Mouse (Mus musculus) embryo, embryonic 11 days (tissue): Measurements from ENCODE around the gene Rassf6.

Source experiments
- DNase-seq: peaks from one replicate; pipeline ENCODE4 v3.0.0-alpha.2; 2015

Gene Rassf6

DNA sequence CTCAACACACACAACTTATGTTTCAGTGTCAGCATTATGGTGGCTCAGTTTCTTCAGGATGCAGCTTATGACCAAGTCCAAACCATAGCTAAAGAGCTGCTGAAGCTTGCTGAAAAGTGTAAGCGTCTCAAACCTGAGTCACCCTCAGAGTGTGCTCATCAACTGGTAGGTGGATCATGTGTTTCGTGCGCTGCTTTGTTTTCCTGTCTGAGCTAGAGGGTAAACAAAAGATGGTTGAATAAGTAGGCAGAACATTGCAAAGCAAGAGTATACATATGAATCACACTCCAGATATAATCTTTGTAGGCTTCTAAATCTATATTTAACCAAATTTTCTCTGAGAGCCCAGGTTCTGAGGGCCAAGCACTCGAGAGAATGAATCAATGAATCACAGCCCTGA, 76.3 kb downstream of the Rassf6 start:
- DNase-seq = no peak

DNA sequence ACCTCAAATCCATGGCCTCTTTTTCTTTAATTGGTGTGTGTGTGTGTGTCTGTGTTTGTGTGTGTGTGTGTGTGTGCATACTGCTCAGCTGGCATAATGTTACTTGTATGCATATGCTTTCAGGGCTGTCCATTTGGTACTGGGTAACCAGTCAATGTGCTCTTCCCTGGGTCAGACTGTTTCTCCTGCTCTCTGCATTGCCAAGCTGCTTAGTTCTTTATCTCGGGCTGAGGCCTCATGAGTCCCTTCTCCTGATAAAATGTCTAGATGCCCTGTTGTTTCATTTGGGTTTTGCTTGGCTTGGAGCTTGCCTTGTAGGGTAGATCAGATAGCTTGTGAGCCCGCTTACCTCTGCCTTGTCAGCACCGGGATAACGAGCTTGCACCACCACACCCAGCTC, 77.6 kb downstream of the Rassf6 start:
- DNase-seq = no peak

DNA sequence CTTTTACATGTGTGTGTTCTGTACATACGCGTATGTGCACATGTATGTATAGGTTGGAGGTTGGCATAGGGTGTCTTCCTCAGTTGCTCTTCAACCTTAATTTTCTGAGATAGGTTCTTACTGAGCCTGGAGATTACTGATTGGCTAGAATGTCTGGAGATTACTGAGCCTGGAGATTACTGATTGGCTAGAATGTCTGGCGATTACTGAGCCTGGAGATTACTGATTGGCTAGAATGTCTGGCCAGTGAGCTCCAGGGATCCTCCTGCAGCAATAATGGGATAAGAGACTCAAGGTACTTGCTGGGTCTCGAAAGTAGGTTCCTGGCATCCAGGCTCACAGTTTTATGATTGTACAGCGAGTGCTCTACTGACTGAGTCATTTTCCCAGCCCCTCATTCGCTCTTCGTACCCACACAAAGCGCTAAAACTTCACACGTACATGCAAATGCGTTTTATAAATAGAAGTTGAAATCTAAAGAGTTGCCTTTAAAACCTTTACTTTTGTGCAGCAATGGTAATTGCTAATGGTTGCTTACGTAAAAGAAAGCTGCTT, 78.7 kb downstream of the Rassf6 start:
- DNase-seq = no peak

DNA sequence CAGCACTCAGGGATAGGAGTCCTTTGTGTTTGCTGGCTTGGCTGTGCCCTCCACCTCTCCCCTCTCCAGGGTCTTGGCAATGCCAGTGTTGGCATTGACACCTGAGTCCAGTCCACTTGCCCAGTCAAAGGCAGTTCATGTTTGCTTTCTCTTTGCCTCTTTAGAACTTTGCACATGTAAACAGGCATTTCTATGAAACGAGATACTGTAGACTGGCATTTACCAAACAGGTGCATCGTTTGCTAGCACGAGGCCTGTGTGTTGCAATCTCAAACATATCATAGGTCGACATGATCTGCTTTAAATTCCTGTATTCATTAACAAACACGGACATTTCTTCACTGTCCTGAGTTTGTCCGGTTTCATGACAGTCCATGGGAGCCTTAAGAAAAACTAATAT, 79.7 kb downstream of the Rassf6 start, which contains the start of gene 5830473C10Rik:
Gene 5830473C10Rik, plus strand, starts transcription at position 365 of the 400 bp plus-strand sequence.
- DNase-seq = no peak

DNA sequence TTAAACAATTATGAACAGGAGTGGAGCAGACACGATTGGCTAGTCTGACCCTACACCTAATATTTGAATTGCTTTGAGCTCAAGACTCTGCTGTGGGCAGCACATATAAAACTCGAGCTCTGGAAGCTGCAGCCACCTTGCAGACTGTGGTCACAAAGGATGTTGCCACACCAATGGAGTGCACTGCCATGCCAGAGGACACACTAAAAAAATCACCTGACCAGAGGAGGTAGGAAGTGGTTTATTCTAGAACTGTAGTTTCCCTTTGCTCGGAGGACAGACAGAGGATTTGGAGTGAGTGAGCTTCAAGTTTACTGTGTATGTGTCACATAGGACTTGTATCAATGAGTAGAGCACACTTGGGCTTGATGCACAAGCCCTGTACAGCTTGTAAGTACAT, 84.4 kb downstream of the Rassf6 start:
- DNase-seq = no peak
